Mouse (Mus musculus): ENCODE data around the gene Ube2d2b. TPM values are rescaled to one million over a fixed set of nuclear protein-coding genes. Genes with fewer than 3 reads are reported as not detected.

Gene Ube2d2b
- polyA plus RNA-seq, 1 experiment from 2014 or later = 0.40 TPM

DNA sequence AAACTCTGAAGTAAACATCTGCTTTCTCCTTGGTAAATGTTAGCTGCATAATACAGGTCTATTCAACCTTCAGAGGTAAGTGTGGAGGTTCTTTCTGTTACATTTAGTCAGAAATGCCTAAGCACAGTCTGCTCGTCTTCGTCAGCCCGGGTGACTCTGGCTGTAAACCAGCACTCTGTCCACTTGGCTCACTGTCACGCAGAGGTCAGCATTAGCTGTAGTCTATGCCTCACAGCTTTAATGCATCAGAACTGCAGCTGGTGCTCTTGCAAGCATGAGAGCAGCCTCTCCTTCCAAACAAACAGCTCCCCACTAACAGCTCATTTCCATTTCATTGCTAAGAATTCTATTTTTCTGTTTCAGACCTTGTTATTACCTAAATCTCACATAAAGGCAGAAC, 22.4 kb upstream of the Ube2d2b start:
- H3K4me3 ChIP-seq = no peak overlapping the region
- H3K36me3 ChIP-seq = peaks cover 26% of the 10 kb centered on the region
- WGBS = 63% methylated on average over 4 of the region's 4 CpGs
- no peaks in the 10 kb centered on the region for H3K27me3 ChIP-seq (replicated peaks)
- no peak overlapping the region for H3K27ac ChIP-seq (ENCODE audit: poor library complexity, severe bottlenecking)
- no peaks in the 10 kb centered on the region for H3K9me3 ChIP-seq (replicated peaks)
- H3K4me1 ChIP-seq (replicated peaks) = no peaks in the 10 kb centered on the region
- H3K4me2 ChIP-seq = no peak overlapping the region
- H3K9ac ChIP-seq = no peak overlapping the region
- ATAC-seq (ENCODE audit: insufficient number of reproducible peaks, low FRiP score) = no peak

- H3K27ac ChIP-seq (ENCODE audit: poor library complexity, severe bottlenecking) = peak overlapping the region; percentile 47; the same call in 1 of the 2 replicates
- no peak overlapping the region for H3K4me2 ChIP-seq
- H3K9ac ChIP-seq = no peak overlapping the region
- no peaks in the 10 kb centered on the region for H3K9me3 ChIP-seq (replicated peaks)
- peaks cover 52% of the 10 kb centered on the region for H3K36me3 ChIP-seq
- H3K4me1 ChIP-seq (replicated peaks) = 0 out of 2 replicates have a peak, but pooled peaks cover 2% of the 10 kb centered on the region
- no peak for ATAC-seq (ENCODE audit: insufficient number of reproducible peaks, low FRiP score)
- H3K27me3 ChIP-seq (replicated peaks) = no peaks in the 10 kb centered on the region
- WGBS = 66% methylated on average over 2 of the region's 2 CpGs
- no peak overlapping the region for H3K4me3 ChIP-seq
These were observed 15.2 kb upstream of the Ube2d2b start for GRCm38 (mm10) chr5:107814651-107815050.

DNA sequence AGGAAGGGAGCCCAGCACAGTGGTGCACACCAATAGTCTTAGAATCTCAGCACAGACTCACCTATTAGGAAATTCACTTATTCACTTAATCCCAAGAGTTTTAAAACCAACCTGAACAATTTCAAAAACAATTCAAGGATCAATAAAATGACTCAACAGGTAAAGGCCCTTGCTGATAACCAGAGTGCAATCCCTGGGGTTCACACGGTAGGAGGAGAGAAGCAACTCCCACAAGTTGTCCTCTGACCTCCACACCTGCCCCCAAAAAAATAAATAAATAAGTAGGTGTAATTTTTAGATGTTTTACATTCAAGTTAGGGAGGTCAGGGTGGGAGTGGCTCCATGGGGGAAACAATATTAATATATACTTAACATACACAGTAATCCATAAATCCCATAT, 7.4 kb upstream of the Ube2d2b start:
- H3K9ac ChIP-seq = no peak overlapping the region
- no peak overlapping the region for H3K27ac ChIP-seq (ENCODE audit: poor library complexity, severe bottlenecking)
- WGBS = 85% methylated on average over 1 of the region's 1 CpGs
- H3K4me3 ChIP-seq = no peak overlapping the region
- no peak overlapping the region for H3K4me2 ChIP-seq
- H3K36me3 ChIP-seq = peaks cover 9% of the 10 kb centered on the region
- 0 out of 2 replicates have a peak, but pooled peaks cover 3% of the 10 kb centered on the region for H3K4me1 ChIP-seq (replicated peaks)
- ATAC-seq (ENCODE audit: insufficient number of reproducible peaks, low FRiP score) = no peak
- H3K9me3 ChIP-seq (replicated peaks) = no peaks in the 10 kb centered on the region
- no peaks in the 10 kb centered on the region for H3K27me3 ChIP-seq (replicated peaks)

DNA sequence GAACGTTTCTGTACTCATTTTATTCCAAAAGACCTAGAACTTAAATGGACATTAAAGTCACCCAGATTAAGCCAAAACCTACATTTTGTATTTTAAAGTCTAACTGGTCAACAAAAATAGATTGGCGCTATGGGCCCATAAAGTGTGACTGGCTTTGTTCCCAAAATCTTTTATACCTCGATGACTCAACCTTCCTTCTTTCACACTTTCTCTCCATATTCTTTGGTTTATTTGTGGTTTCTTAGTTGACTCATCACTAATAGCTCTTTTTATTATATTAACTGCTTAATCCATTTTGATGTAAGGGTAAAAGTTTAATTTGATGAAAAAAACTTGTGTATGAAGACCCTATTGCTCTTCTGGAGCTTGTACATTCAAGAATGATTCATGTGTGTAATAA, 1.5 kb downstream of the Ube2d2b start:
- Histone ChIP-seq H3K4me2 (no peak overlapping the region), H3K4me1 (replicated peaks) (peaks cover 13% of the 10 kb centered on the region), H3K36me3 (peaks cover 13% of the 10 kb centered on the region), H3K4me3 (no peak overlapping the region), H3K27ac (ENCODE audit: poor library complexity, severe bottlenecking) (no peak overlapping the region), H3K9ac (no peak overlapping the region), H3K9me3 (replicated peaks) (peaks cover 8% of the 10 kb centered on the region), H3K27me3 (replicated peaks) (no peaks in the 10 kb centered on the region)
- no peak for ATAC-seq (ENCODE audit: insufficient number of reproducible peaks, low FRiP score)
- 89% methylated on average over 3 of the region's 3 CpGs for whole genome bisulfite sequencing

DNA sequence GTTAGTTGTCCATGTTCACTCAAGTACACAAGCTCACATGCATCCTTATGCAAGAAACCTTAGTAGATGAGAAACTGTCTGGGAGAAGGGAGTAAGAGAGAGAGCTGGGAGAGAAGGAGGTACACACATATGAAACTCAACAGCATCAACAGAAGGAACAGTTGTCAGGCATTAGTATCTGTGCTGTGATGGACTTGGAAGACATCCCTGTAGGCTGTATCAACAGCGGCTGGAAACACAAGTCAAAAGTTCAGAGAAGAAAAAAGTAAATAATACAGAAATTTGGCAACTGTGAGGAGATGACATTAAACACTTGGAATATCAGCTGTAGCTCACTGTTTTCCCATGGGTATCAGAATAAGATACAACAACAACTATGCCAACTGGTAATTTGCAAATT, 4.4 kb downstream of the Ube2d2b start:
- H3K4me1 ChIP-seq (replicated peaks) = peaks cover 18% of the 10 kb centered on the region
- H3K36me3 ChIP-seq = peaks cover 13% of the 10 kb centered on the region
- H3K9me3 ChIP-seq (replicated peaks) = peaks cover 8% of the 10 kb centered on the region
- no peak for ATAC-seq (ENCODE audit: insufficient number of reproducible peaks, low FRiP score)
- H3K27me3 ChIP-seq (replicated peaks) = no peaks in the 10 kb centered on the region
- H3K9ac ChIP-seq = no peak overlapping the region
- no peak overlapping the region for H3K4me3 ChIP-seq
- 62% methylated on average over 1 of the region's 1 CpGs for WGBS
- no peak overlapping the region for H3K4me2 ChIP-seq
- no peak overlapping the region for H3K27ac ChIP-seq (ENCODE audit: poor library complexity, severe bottlenecking)

GRCm38 (mm10) chr5:107838891-107839644, 9.2 kb downstream of the Ube2d2b start:
- 44% methylated on average over 3 of the region's 3 CpGs for WGBS
- Histone ChIP-seq H3K36me3 (peaks cover 15% of the 10 kb centered on the region; the same call in 1 of the 2 replicates), H3K9ac (no peak overlapping the region), H3K4me1 (replicated peaks) (peaks cover 17% of the 10 kb centered on the region), H3K4me2 (no peak overlapping the region), H3K27me3 (replicated peaks) (no peaks in the 10 kb centered on the region), H3K27ac (ENCODE audit: poor library complexity, severe bottlenecking) (no peak overlapping the region), H3K9me3 (replicated peaks) (no peaks in the 10 kb centered on the region), H3K4me3 (no peak overlapping the region)
- no peak for ATAC-seq (ENCODE audit: insufficient number of reproducible peaks, low FRiP score)

DNA sequence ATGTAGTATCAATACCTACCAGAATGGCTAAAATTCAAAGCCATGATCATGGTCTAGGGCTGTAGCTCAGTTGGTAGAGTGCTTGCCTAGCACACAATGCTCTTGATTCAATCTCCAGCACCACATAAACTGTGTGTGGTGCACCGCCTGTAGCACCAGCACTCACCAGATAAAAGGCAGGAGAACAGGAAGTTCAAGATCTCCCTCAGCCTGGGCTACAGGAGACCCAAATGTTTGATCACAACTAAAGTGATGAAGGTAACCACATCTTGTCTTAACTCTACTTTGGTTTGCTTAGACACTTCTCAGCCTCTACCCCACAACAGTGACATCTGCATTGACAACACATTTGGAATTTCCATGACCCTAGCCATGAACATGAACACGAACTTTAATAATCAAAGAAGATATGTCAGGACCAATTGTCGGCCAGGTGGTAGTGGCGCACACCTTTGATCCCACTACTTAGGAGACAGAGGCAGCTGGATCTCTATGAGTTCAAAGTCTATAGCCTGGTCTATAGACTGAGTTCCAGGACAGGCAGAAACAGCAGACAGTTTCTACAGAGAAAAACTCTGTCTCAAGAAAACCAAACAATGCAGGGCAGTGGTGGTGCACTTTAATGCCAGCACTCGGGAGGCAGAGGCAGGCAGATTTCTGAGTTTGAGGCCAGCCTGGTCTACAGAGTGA, 10.8 kb downstream of the Ube2d2b start:
- 86% methylated on average over 5 of the region's 5 CpGs for WGBS
- no peak overlapping the region for H3K9ac ChIP-seq
- no peak for ATAC-seq (ENCODE audit: insufficient number of reproducible peaks, low FRiP score)
- H3K4me2 ChIP-seq = no peak overlapping the region
- H3K36me3 ChIP-seq = peaks cover 15% of the 10 kb centered on the region; the same call in 1 of the 2 replicates
- peaks cover 14% of the 10 kb centered on the region for H3K4me1 ChIP-seq (replicated peaks)
- H3K9me3 ChIP-seq (replicated peaks) = no peaks in the 10 kb centered on the region
- H3K4me3 ChIP-seq = no peak overlapping the region
- no peak overlapping the region for H3K27ac ChIP-seq (ENCODE audit: poor library complexity, severe bottlenecking)
- H3K27me3 ChIP-seq (replicated peaks) = no peaks in the 10 kb centered on the region

GRCm38 (mm10) chr5:107847349-107847748, 17.4 kb downstream of the Ube2d2b start:
- Histone ChIP-seq H3K9ac (no peak overlapping the region), H3K27me3 (replicated peaks) (no peaks in the 10 kb centered on the region), H3K36me3 (peaks cover 4% of the 10 kb centered on the region), H3K4me3 (no peak overlapping the region), H3K27ac (ENCODE audit: poor library complexity, severe bottlenecking) (no peak overlapping the region), H3K9me3 (replicated peaks) (peaks cover 3% of the 10 kb centered on the region; the same call in 1 of the 2 replicates), H3K4me1 (replicated peaks) (peaks cover 25% of the 10 kb centered on the region), H3K4me2 (no peak overlapping the region)
- WGBS = 74% methylated on average over 5 of the region's 5 CpGs
- ATAC-seq (ENCODE audit: insufficient number of reproducible peaks, low FRiP score) = no peak

- WGBS = 74% methylated on average over 2 of the region's 2 CpGs
- Histone ChIP-seq H3K27me3 (replicated peaks) (no peaks in the 10 kb centered on the region), H3K36me3 (peaks cover 4% of the 10 kb centered on the region), H3K9me3 (replicated peaks) (peaks cover 3% of the 10 kb centered on the region; the same call in 1 of the 2 replicates), H3K9ac (no peak overlapping the region), H3K27ac (ENCODE audit: poor library complexity, severe bottlenecking) (no peak overlapping the region), H3K4me1 (replicated peaks) (peaks cover 23% of the 10 kb centered on the region), H3K4me3 (no peak overlapping the region), H3K4me2 (no peak overlapping the region)
- ATAC-seq (ENCODE audit: insufficient number of reproducible peaks, low FRiP score) = no peak
These were observed 17.9 kb downstream of the Ube2d2b start for GRCm38 (mm10) chr5:107847817-107848216.

DNA sequence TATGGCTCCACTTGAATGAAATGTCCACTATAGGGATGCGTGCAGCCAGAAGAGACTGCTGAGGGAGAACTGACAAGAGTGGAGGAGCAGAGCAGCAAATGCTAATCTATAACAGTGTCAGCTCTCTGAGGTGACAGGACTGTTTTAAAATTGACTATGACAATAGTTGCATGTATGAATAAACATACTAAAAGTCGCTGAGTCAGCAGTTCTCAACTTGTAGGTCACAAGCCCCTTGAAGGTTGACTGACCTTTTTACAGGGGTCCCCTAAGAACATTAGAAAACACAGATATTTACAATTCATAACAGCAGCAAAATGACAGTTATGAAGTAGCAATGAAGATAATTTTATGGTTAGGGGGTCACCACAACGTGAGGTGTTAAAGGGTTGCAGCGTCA, 19.1 kb downstream of the Ube2d2b start:
- no peak for ATAC-seq (ENCODE audit: insufficient number of reproducible peaks, low FRiP score)
- Histone ChIP-seq H3K27ac (ENCODE audit: poor library complexity, severe bottlenecking) (no peak overlapping the region), H3K4me1 (replicated peaks) (peaks cover 29% of the 10 kb centered on the region), H3K4me3 (no peak overlapping the region), H3K9me3 (replicated peaks) (peaks cover 3% of the 10 kb centered on the region; the same call in 1 of the 2 replicates), H3K27me3 (replicated peaks) (no peaks in the 10 kb centered on the region), H3K4me2 (no peak overlapping the region), H3K9ac (no peak overlapping the region), H3K36me3 (peaks cover 4% of the 10 kb centered on the region)
- 75% methylated on average over 4 of the region's 4 CpGs for WGBS

- H3K36me3 ChIP-seq = peaks cover 4% of the 10 kb centered on the region
- peak overlapping the region; percentile 44 for H3K4me2 ChIP-seq
- H3K27me3 ChIP-seq (replicated peaks) = no peaks in the 10 kb centered on the region
- 10% methylated on average over 6 of the region's 6 CpGs for WGBS
- H3K4me3 ChIP-seq = no peak overlapping the region
- H3K9ac ChIP-seq = 0 out of 2 replicates have a peak overlapping the region, but pooled peaks have one; percentile 7
- H3K27ac ChIP-seq (ENCODE audit: poor library complexity, severe bottlenecking) = peak overlapping the region; percentile 87
- peak; percentile 84 for ATAC-seq (ENCODE audit: insufficient number of reproducible peaks, low FRiP score)
- H3K4me1 ChIP-seq (replicated peaks) = peaks cover 36% of the 10 kb centered on the region
- peaks cover 3% of the 10 kb centered on the region; the same call in 1 of the 2 replicates for H3K9me3 ChIP-seq (replicated peaks)
These were observed 23.9 kb downstream of the Ube2d2b start for GRCm38 (mm10) chr5:107853807-107854206.

All from heart, embryonic 12.5 days (tissue).